Mouse (Mus musculus): Measurements from ENCODE around the gene Gramd4. TPM values are rescaled to one million over a fixed set of nuclear protein-coding genes. Genes with fewer than 3 reads are reported as not detected.
"Not testable (repeated sequence)": the region's sequence is repeated elsewhere in the genome, so short reads cannot be mapped to it uniquely, and the experiment has no call there.

Gramd4 gene
- polyA plus RNA-seq, 1 experiment: 20.7 TPM

DNA sequence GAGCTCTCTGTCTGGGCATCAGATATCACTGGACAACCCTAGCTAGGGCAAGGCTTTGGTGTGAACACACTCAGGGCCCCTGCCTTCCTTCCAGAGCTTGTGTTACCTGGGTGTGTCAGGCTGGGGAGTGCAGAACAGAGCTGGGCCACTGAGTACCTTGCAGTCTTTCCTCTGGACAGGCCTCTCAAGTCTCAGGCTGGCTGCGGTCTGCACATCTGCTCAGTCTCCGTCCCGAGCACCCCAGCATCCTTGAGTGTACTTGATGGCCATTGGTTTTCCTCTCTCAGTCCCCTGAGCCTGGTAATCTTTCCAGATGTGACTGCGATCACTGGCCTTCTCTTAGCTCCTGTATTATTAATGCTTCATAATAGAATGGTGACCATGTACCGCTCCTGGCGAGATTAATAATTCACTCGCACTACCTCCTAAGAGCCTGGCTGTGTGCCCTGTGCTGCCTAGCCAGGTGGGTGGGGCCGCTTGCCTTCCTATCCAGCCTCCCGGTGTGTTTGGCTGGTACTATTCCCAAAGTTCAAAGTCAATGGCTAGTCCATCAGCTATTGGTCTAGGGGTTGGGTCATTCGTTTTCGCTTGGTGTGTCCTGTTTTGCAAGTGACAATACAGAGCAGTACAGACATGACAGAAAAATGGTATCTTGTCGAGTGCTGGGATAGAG lies 34.6 kb downstream of the Gramd4 start:
- Histone ChIP-seq H3K27ac (ENCODE audit: control insufficient read depth, insufficient read depth, low read depth, low read length, poor library complexity) (no peak overlapping the region), H3K4me1 (ENCODE audit: control insufficient read depth, insufficient read depth, low read length) (peaks cover 7% of the 10 kb centered on the region; the same call in 1 of the 2 replicates), H3K4me3 (replicated peaks; ENCODE audit: control insufficient read depth, low read depth, low read length) (no peak overlapping the region)
- WGBS: 91% methylated on average over 12 of the region's 12 CpGs
- no peak for TF ChIP-seq CTCF (IDR thresholded peaks at IDR 0.05; ENCODE audit: control insufficient read depth, insufficient read depth, low read length)

DNA sequence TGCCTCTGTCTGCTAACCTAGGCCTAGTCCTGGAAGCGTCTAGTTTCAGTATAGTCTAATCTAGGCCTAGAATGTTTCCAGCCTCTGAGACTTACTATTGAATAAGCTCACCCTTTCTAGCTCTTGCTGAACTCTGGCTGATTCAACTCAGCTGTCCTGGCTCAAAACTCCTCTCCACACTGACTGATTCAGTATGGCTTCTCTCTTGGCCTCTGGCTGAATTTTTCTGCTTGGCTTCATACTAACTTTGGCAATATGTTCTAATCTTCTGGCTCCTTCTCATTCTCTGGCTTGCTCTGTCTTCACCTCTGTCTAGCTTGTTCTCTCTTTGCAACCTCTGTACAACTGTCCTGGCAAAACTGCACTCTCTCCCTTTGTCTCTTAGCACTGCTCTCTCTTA lies 35.7 kb downstream of the Gramd4 start:
- TF ChIP-seq POLR2A (IDR thresholded peaks at IDR 0.05; ENCODE audit: borderline replicate concordance, control insufficient read depth, low read depth, low read length) (no peak), CTCF (IDR thresholded peaks at IDR 0.05; ENCODE audit: control insufficient read depth, insufficient read depth, low read length) (no peak)
- Histone ChIP-seq H3K27ac (ENCODE audit: control insufficient read depth, insufficient read depth, low read depth, low read length, poor library complexity) (no peak overlapping the region), H3K4me3 (replicated peaks; ENCODE audit: control insufficient read depth, low read depth, low read length) (no peak overlapping the region), H3K4me1 (ENCODE audit: control insufficient read depth, insufficient read depth, low read length) (peaks cover 5% of the 10 kb centered on the region; the same call in 1 of the 2 replicates)
- WGBS: 82% methylated on average over 1 of the region's 1 CpGs

DNA sequence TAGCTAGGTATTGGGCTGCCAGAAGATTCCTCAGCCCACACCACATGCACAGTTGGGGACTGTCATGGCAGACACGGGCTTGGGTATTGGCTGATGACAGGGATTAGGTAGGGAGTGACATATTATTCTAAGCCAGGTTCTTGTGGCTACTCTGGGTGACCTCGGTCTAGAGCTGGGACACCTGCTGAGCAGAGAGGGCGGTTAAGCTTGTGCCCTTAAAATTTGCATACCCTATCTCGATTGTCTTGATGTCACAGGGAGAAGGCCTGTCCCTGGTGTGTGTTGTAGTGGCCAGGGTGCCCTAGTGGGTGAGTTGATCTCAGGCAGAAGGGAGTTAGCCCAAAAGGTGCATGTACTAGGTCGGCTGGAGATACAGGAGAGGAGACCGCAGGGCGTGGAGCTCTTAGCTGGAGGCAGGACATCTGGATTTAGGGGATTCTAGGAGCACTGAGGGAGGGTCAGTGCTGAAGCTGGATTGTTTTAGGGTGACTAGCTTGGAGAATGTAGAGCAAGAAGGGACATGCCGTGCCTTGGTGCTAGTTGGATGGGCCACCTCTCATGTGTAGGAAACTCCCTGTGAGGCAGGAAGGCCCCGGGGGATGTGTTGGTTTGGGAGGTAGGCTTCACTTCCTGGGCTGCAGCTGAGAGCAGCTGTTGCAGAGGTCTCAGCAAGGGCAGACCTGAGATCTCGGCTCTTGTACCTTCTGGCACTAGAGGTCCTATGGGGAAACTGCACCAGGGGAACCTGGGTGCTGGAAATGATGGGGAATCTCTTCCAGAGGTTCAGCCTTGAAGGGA lies 37.0 kb downstream of the Gramd4 start:
- Histone ChIP-seq H3K27ac (ENCODE audit: control insufficient read depth, insufficient read depth, low read depth, low read length, poor library complexity) (peak overlapping the region; percentile 50), H3K4me1 (ENCODE audit: control insufficient read depth, insufficient read depth, low read length) (no peaks in the 10 kb centered on the region; the same call in 1 of the 2 replicates), H3K4me3 (replicated peaks; ENCODE audit: control insufficient read depth, low read depth, low read length) (no peak overlapping the region)
- WGBS: 64% methylated on average over 10 of the region's 10 CpGs
- TF ChIP-seq CTCF (IDR thresholded peaks at IDR 0.05; ENCODE audit: control insufficient read depth, insufficient read depth, low read length) (no peak), POLR2A (IDR thresholded peaks at IDR 0.05; ENCODE audit: borderline replicate concordance, control insufficient read depth, low read depth, low read length) (no peak)

DNA sequence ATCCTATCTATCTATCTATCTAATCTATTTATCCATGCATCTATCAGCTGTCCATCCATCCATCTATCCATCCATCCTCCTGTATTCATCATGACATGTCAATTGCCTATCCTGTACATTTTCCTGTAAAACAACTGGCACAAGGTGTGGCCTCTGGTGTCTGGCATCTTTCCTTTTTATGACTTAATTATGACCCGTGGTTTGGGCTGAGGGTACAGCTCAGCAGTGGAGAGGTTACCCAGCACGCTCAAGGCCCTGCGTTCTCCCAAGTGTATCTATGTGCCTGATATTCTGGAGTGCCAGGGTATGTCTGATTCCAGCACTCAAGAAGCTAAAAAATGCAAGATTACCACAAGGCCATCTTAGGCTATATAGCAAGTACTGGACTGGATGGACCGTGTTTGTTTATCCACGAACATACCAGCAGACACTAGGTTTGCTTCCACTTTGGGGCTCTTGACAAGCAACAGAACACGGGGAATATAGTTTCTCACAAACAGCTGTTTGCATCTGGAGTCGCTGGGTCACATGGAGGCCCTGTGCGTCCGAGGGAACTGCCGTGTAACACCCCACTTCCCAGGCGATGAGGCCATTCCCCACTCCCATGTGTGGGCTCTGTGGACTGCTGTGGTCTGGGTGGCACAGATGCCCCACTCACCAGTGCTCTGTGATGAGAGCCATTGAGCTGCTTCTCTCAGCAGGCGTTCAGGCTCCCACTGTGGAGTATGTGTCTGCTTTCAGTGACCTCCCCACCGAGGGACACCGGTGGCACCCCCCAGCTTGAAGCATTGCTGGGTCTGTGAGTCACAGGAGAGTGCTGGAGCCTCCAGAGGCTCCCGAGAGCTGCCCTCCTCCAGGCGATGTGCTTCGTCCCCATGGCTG lies 38.5 kb downstream of the Gramd4 start:
- 88% methylated on average over 17 of the region's 17 CpGs for WGBS
- no peaks in the 10 kb centered on the region; the same call in 1 of the 2 replicates for H3K4me1 ChIP-seq (ENCODE audit: control insufficient read depth, insufficient read depth, low read length)
- no peak overlapping the region for H3K4me3 ChIP-seq (replicated peaks; ENCODE audit: control insufficient read depth, low read depth, low read length)
- no peak overlapping the region for H3K27ac ChIP-seq (ENCODE audit: control insufficient read depth, insufficient read depth, low read depth, low read length, poor library complexity)
- no peak; the same call in 1 of the 2 replicates for TF ChIP-seq POLR2A (IDR thresholded peaks at IDR 0.05; ENCODE audit: borderline replicate concordance, control insufficient read depth, low read depth, low read length)
- no peak for TF ChIP-seq CTCF (IDR thresholded peaks at IDR 0.05; ENCODE audit: control insufficient read depth, insufficient read depth, low read length)

DNA sequence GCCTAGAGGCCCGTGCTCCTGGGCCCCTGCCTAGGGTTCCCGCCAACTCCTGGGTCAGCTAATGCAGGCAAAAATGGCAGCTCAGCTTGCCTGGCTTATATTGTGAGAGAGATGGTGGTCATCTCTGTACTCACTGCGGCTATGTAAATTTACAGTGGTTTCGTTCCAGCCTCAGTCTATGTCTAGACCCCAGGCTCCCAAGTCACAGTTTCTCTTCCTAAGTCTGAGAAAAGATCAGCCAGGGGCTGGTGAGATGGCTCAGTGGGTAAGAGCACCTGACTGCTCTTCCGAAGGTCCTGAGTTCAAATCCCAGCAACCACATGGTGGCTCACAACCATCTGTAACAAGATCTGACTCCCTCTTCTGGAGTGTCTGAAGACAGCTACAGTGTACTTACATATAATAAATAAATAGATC lies 39.1 kb downstream of the Gramd4 start:
- H3K4me3 ChIP-seq (replicated peaks; ENCODE audit: control insufficient read depth, low read depth, low read length); H3K4me1 ChIP-seq (ENCODE audit: control insufficient read depth, insufficient read depth, low read length); H3K27ac ChIP-seq (ENCODE audit: control insufficient read depth, insufficient read depth, low read depth, low read length, poor library complexity): not testable (repeated sequence)
- WGBS: 91% methylated on average over 5 of the region's 5 CpGs

DNA sequence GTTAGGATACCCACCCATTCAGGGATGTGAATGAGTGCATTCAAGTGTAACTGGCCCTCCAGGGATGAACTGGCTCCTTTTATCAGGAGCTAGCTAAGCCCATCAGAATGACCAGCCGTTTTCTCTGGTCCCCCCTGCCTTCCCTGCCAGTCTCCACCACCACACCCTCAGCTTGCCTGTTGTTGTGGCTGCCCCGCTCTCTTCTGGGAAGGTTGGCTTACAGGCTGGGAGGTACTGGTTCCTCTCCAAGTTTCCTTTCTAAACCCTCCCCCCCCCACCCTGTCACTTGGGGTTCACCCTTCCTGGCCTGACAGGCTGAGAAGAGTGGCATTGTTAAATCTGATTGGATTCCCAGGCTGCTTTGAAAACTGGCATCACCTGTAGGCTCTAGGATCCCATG lies 40.4 kb downstream of the Gramd4 start:
- Histone ChIP-seq H3K27ac (ENCODE audit: control insufficient read depth, insufficient read depth, low read depth, low read length, poor library complexity) (no peak overlapping the region), H3K4me3 (replicated peaks; ENCODE audit: control insufficient read depth, low read depth, low read length) (no peak overlapping the region), H3K4me1 (ENCODE audit: control insufficient read depth, insufficient read depth, low read length) (no peaks in the 10 kb centered on the region; the same call in 1 of the 2 replicates)
- TF ChIP-seq POLR2A (IDR thresholded peaks at IDR 0.05; ENCODE audit: borderline replicate concordance, control insufficient read depth, low read depth, low read length): no peak
- no peak for TF ChIP-seq CTCF (IDR thresholded peaks at IDR 0.05; ENCODE audit: control insufficient read depth, insufficient read depth, low read length)
- WGBS: 64% methylated on average over 2 of the region's 2 CpGs

DNA sequence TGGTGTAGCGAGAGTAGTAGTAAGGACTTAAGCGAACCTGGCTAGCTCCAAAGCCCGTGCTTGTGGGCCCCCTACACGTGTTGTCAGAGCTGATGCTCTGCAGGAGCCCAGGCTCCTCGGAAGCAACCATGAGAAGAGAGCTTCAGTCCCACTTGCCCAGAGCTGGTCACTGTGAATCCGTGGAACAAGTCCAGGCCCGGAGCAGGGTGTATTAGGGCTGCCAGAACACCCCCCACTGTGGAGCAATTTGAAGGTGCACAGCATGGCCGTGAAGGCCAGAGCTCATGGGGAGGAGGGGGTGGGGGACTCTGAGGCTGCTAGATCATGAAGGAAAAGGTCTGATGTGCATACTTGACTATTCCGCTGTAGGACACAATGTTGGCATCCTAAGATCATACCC lies 44.1 kb downstream of the Gramd4 start:
- H3K27ac ChIP-seq (ENCODE audit: control insufficient read depth, insufficient read depth, low read depth, low read length, poor library complexity): no peak overlapping the region; the same call in 1 of the 2 replicates
- H3K4me1 ChIP-seq (ENCODE audit: control insufficient read depth, insufficient read depth, low read length): peaks cover 5% of the 10 kb centered on the region
- TF ChIP-seq POLR2A (IDR thresholded peaks at IDR 0.05; ENCODE audit: borderline replicate concordance, control insufficient read depth, low read depth, low read length) (no peak), CTCF (IDR thresholded peaks at IDR 0.05; ENCODE audit: control insufficient read depth, insufficient read depth, low read length) (no peak)
- no peak overlapping the region for H3K4me3 ChIP-seq (replicated peaks; ENCODE audit: control insufficient read depth, low read depth, low read length)
- WGBS: 93% methylated on average over 9 of the region's 9 CpGs

DNA sequence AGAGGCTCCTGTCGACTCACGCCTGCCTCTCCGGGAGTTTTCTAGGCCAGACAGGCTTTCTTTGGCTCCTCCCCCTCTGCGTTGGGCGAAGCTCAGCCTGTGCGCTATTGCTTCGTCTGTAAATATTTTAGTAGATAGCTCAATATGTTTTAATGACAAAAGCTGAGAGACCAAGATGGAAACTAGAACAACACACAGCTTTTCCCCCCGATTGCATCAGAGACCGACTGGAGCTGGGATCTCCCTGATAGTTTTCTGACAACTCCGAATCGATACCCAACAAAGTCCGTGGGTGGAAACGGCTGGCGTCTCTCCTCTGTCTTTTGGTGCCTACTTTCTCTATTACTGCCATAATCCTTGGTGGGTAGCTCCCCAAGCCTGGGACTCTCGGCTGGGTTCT lies 44.8 kb downstream of the Gramd4 start:
- 91% methylated on average over 15 of the region's 15 CpGs for WGBS
- no peak for TF ChIP-seq POLR2A (IDR thresholded peaks at IDR 0.05; ENCODE audit: borderline replicate concordance, control insufficient read depth, low read depth, low read length)
- no peak for TF ChIP-seq CTCF (IDR thresholded peaks at IDR 0.05; ENCODE audit: control insufficient read depth, insufficient read depth, low read length)
- Histone ChIP-seq H3K4me3 (replicated peaks; ENCODE audit: control insufficient read depth, low read depth, low read length) (no peak overlapping the region), H3K4me1 (ENCODE audit: control insufficient read depth, insufficient read depth, low read length) (peaks cover 5% of the 10 kb centered on the region), H3K27ac (ENCODE audit: control insufficient read depth, insufficient read depth, low read depth, low read length, poor library complexity) (no peak overlapping the region)
